Mouse (Mus musculus): ENCODE results near the gene Ankrd44.
A peak's percentile ranks its signal among the peaks of the same experiment; 100 is the strongest.

Ankrd44 gene

GRCm38 (mm10) chr1:54887873-54888272, 38.3 kb downstream of the Ankrd44 start:
- no peak for DNase-seq (ENCODE audit: low spot score)

GRCm38 (mm10) chr1:54882856-54883467, 43.2 kb downstream of the Ankrd44 start:
- DNase-seq (ENCODE audit: low spot score), result peak; percentile 37

GRCm38 (mm10) chr1:54881523-54881922, 44.7 kb downstream of the Ankrd44 start:
- no peak for DNase-seq (ENCODE audit: low spot score)

GRCm38 (mm10) chr1:54877423-54878073, 48.6 kb downstream of the Ankrd44 start:
- no peak for DNase-seq (ENCODE audit: low spot score)

DNA sequence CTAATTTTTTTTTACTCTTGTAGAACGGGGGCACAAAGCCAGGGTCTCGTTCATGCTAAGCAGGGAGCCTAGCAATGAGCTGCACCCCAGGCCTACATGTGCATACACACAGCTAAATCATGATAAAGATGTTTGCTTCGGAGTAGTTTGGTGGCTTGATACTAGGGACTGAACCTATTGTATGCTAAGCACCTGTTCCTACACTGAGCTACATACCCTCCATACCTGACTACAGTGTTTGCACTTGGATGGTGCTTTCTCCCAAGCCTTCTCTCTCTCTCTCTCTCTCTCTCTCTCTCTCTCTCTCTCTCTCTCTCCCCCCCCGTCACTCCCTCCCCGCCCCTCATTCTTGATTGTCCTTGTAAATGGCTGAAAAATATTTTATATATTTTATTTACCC, 49.2 kb downstream of the Ankrd44 start:
- no peak for DNase-seq (ENCODE audit: low spot score)

GRCm38 (mm10) chr1:54874094-54874493, 52.1 kb downstream of the Ankrd44 start:
- no peak for DNase-seq (ENCODE audit: low spot score)

GRCm38 (mm10) chr1:54872857-54873616, 53.1 kb downstream of the Ankrd44 start:
- DNase-seq (ENCODE audit: low spot score), result peak; percentile 36

DNA sequence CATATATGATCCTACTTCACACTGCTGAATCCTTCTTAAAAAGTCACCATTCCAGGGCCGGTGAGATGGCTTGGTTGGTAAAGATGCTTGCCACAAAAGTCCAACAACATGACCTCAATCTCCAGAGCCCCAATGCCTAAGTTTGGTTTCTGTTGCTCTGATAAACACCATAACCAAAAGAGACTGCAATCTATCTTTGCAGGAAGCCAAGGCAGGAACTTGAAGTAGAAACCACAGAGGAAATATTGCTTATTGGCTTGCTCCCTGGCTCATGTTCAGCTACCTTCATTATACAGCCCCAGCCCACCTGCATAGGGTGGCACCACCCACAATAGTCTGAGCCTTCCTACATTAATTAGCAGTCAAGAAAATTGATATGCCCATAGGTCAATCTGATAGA, 54.9 kb downstream of the Ankrd44 start:
- DNase-seq (ENCODE audit: low spot score), result no peak

DNA sequence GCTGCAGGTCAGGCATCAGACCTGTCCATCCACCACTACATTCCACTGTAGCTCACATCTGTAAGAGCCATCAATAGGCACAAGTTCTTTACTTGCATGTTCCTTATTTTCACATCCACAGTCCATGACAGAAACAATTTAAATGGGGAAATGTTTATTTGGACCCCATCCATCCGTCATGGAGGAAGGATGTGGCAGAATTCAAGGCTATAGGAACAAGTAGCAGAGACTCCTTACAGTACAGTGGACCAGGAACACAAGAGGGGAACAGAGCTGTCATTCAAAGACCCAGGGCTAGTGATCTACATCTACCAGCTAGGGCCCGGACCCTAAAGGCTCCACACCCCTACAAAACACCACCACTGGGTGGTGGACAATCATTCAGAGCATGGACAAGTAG, 55.6 kb downstream of the Ankrd44 start:
- no peak for DNase-seq (ENCODE audit: low spot score)

DNA sequence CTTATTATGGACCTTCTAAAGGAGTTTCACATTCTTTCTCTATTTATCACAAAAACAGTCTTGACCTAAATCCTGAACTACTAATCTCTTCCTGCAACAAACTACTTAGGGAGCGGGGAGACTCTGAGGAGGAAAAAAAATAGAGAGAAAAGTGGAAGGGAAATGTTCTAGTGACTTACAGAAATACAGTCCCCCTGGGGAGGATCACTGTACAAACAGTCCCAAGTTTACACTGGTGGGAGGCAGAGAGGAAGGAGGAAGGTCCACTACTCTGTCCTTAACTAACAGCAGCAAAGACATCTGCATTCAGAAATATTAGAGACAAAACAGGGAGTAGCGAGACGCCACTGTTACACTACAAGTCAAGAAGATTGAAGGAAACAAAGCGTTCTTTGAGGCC, 59.0 kb downstream of the Ankrd44 start:
- no peak for DNase-seq (ENCODE audit: low spot score)

DNA sequence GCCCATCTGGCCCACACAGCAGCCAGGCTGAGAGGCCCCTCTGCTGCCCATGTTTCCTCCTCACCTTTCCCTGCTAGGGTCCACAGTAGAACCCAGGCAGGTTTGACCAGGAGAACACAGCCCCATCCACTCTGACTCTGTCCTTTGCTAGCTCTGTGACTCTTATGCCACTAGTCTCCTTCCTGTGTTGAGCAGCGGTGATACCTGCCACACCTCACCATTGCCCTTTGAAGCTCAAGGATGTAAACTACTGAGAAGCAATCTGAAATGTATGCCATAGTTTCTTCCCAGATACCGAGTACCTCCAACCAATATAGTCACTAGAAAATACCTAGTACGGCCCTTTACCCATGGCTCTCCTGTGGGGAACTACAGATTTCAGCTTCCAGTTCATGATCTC, 60.1 kb downstream of the Ankrd44 start:
- DNase-seq (ENCODE audit: low spot score), result no peak

- DNase-seq (ENCODE audit: low spot score), result no peak
Measured at GRCm38 (mm10) chr1:54864928-54865652, 61.1 kb downstream of the Ankrd44 start.

- DNase-seq (ENCODE audit: low spot score), result no peak
Measured at GRCm38 (mm10) chr1:54860361-54860760, 65.8 kb downstream of the Ankrd44 start.

DNA sequence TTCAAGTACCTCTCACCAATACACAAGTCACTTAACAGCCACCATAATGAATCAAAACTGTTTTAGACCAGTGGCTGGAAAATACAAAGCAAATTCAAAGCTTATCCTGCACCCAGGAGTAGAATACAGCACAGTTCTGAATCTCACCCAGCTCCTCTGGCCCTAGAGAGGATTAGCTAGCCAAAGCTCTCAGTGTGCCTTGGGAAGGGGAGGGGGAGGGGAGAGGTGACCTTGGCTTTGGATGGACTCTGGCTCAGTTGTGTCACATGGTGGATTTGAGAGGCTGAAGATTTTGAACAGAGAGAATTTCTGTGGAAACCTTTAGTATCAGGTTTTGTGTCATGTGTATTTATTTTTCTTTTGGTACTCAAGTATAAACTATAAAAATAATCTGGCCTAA, 66.3 kb downstream of the Ankrd44 start:
- no peak for DNase-seq (ENCODE audit: low spot score)

DNA sequence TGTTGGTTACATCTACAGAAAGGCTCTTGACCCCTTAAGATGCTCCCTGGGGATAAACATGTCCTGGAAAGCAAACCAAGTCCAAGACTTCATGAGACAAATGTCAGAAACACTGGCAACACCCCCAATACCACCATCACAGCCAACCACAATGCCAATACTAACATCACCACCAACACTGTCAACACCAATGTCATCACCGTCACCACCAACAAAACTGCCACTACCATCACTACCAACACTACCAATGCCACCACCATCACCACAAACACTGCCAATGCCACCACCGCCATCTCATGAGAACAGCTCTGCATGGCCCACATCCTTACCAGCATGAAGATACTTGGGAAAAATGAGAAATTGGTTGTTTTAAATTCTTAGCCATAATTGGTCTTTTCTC, 67.3 kb downstream of the Ankrd44 start:
- DNase-seq (ENCODE audit: low spot score), result no peak

DNA sequence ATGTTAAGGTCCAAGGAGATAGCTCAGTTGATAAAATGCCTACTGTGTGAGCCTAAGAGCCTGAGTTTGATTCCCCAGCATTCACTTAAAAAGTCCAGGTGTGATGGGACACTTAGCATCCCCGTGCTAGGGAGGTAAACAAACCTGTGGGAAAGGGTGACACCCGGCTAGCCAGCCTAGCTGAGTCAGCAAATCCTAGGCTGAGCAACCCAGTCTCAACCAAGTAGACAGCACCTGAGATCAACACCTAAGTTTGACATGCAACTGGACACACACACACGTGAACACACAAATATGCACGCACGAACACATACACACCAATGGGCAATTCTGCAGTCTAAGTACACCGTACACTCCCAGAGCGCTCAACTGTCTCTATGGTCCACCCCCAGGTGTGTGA, 69.7 kb downstream of the Ankrd44 start:
- no peak for DNase-seq (ENCODE audit: low spot score)

DNA sequence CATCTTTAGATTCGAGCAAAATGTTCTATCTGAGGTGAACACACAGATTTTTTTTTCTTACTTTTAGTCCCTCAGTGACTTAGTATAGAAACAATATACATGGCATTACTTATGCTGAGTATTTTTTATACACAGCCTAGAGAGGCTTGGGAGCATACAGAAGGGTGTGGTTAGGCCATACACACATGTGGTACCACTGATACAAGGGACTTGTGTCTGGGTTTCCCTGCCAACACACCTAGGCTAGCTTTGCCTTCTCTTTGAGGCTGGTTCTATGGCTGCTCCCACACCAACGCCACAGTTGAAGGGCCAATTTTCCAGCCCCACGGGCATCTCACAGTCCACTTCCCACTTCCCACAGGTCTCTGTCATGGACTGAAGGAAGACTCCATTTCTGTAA, 70.2 kb downstream of the Ankrd44 start:
- no peak for DNase-seq (ENCODE audit: low spot score)

DNA sequence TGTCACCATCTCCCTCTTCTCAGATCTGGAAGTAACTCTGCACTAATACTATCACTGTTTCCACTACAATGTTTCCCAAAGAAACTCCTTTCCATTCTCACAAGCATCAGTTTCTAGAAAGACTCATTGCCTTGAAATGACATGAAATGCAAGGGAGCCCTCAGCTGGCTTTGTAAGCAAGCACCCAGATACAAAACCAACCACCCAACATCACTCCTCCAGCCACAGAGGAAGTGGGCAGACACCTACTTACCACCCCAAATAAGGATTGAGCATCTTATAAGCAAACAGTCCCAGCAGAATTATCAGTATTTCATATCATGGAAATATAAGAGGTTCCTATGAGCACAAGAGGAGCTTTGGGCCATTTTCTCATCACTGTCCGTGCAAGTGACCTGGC, 71.8 kb downstream of the Ankrd44 start:
- DNase-seq (ENCODE audit: low spot score), result no peak

- peak; percentile 32 for DNase-seq (ENCODE audit: low spot score)
Measured at GRCm38 (mm10) chr1:54853311-54854000, 72.7 kb downstream of the Ankrd44 start.

GRCm38 (mm10) chr1:54851610-54852009, 74.6 kb downstream of the Ankrd44 start:
- DNase-seq (ENCODE audit: low spot score), result peak; percentile 41

DNA sequence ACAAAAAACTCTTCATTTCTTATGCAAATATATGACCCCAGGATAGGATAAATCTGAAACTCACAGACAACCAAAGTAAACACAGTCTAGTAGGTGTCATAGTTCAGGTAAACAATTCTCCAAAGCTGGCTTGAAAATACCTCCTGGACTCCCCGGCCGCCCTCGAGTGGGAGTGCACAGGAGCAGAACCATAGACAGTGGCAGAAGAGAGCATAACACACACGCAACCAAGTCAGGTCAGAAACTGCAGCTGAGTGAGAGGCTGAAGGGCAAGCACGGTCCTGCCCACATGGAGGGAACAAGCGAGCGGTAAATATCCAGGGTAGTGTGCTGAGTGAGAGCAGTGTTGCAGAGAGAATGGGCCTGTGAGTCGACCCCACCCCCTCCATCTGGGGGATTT, 76.1 kb downstream of the Ankrd44 start:
- peak; percentile 29 for DNase-seq (ENCODE audit: low spot score)

GRCm38 (mm10) chr1:54847238-54847637, 78.9 kb downstream of the Ankrd44 start:
- DNase-seq (ENCODE audit: low spot score), result no peak
